Mouse (Mus musculus) layer of hippocampus, adult 11-12 months (tissue): Measurements from ENCODE around the gene Txndc9.
"Not testable (repeated sequence)": the region's sequence is repeated elsewhere in the genome, so short reads cannot be mapped to it uniquely, and the experiment has no call there.

ENCODE experiments used
- DNase-seq: peaks from one replicate; pipeline ENCODE4 v3.0.0; 2022; ENCODE audit warnings: low spot score

The Txndc9 gene

DNA sequence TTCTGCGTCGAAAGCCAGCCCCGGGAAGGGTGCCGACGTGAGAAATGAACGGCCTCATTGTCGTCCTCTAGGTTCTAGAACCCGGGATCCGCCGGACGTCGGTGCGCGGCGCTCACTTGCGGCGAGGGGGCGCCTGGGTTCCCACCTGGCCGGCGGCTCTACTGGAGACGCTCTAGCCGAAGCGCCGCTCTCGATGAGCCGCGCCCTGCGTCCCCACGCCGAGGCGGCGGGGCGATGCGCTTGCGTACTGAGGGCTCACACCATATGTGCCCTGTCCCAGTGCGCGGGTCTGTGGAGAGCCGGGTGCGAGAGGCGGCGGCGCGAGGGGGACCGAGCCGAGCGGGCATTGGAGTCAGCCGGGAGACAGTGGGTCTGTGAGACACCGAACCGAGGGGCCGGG is at the start of gene Txndc9, which contains the start of gene Eif5b:
Txndc9 (minus strand) TSS at position 27 of the 400 bp plus-strand sequence.
Eif5b (plus strand) TSS at position 144 of the 400 bp plus-strand sequence.
- peak; percentile 96 for DNase-seq

- no peak for DNase-seq
Observed at GRCm38 (mm10) chr1:38038898-38039297, 41.2 kb upstream of the Txndc9 start.

- peak; percentile 31 for DNase-seq
Observed at GRCm38 (mm10) chr1:38037375-38037774, 39.7 kb upstream of the Txndc9 start.

GRCm38 (mm10) chr1:38035521-38035920 is 37.8 kb upstream of the Txndc9 start:
- DNase-seq: no peak

DNA sequence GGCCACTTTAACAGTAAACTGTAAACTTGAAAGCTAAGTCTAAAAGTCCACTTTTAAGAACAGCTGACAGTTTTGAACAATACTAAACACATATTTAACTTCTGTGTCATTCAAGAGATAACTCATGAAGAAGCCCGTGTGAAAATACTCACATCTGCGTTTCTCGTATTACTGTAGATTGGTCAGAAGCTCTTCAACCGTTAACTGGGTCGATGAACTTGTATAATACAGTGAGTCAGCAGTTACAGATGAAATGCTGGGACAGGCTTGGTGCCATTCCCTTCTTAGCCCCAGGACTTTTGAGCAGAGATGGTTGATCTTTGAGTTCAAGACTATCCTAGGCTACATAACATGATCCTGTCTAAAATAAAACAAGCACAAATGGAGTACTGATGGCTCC is 33.7 kb upstream of the Txndc9 start:
- no peak for DNase-seq

DNA sequence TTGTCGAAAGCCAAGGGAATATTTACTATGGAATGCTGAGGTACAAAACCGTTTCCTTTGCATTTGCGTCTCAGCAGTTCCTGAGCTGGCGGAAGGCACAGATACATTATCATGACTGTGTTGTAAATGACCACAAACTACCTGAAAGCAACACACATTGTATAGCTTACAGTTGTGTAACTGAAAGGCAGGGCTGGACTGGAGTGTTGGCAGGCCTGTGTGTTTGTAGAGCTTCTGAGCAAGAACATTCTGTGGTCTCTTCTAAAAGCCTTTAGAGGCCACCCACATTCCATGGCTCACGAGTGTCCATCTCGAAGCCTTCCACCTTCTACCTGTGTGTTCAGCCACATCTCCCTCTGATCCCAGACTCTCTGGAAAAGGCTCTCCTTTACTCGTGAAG is 29.6 kb upstream of the Txndc9 start:
- DNase-seq: no peak

GRCm38 (mm10) chr1:38014551-38015203 is 17.0 kb upstream of the Txndc9 start:
- DNase-seq: no peak

GRCm38 (mm10) chr1:38012509-38012908 is 14.8 kb upstream of the Txndc9 start:
- no peak for DNase-seq

GRCm38 (mm10) chr1:38012104-38012503 is 14.4 kb upstream of the Txndc9 start:
- DNase-seq: peak; percentile 34

- DNase-seq: no peak
Observed at GRCm38 (mm10) chr1:38011647-38012046, 14.0 kb upstream of the Txndc9 start.

DNA sequence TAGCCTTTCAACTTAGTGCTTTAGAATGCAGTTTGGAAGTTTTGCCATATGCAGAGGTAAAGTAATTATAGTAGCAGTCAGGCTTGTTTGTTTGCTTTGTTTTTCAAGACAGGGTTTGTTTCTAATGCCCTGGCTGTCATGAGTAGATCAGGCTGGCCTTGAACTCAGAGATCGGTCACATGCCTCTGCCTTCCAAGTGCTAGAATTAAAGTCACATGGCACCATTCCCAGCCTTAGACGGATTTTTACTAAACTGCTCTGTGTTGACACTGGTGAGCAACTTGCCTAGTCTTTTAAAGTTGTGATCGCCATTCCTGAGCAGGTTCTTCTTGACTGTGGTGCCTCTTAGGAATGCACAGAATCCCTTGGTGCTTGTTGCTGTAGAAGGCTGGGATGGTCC is 9.0 kb upstream of the Txndc9 start:
- DNase-seq: no peak

DNA sequence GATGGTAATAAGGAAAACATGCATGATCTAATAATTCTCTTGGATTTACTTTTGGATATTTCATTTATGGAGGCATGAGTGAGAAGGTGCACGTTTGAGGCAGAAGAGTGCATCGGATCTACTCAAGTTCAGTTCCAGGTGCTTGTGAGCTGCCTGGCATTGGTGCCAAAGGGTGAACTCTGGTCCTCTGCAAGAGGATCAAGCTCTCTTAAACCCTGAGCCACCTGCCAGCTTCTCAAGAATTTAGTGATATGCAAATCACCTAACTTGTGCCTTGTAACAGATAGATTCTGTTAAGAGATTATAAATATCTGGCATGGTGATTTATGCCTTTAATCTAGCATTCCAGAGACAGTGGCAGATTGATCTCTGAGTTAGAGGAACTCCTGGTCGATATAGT is 5.4 kb upstream of the Txndc9 start:
- no peak for DNase-seq

GRCm38 (mm10) chr1:38001956-38002355 is 4.3 kb upstream of the Txndc9 start:
- DNase-seq: no peak

GRCm38 (mm10) chr1:38000844-38001243 is 3.2 kb upstream of the Txndc9 start:
- no peak for DNase-seq

DNA sequence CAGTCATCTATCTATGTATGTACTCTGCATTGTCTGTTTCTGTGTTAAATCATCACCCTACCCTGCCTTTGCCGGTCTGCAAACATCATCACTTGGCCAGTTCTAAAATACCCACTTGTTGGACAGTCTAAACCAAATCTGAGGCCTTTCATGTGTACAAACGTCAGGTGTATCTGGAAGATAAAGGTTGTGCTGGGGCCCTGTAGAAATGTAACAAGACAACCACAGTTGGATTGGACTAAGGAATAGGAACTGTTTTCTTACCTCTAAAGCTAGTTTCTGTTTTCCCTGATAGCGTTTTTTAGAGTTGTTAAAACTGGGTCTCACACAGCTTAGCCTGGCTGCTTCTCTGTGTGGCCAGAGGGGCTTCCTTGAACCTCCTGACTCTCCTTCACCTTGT is 1.9 kb upstream of the Txndc9 start:
- DNase-seq: no peak

- DNase-seq: no peak
Observed at GRCm38 (mm10) chr1:37998371-37999199, 892 bp upstream of the Txndc9 start.

GRCm38 (mm10) chr1:37996877-37997484 is 712 bp downstream of the Txndc9 start:
- peak; percentile 98 for DNase-seq

- no peak for DNase-seq
Observed at GRCm38 (mm10) chr1:37996226-37996625, 1.5 kb downstream of the Txndc9 start.

- no peak for DNase-seq
Observed at GRCm38 (mm10) chr1:37987856-37988255, 9.8 kb downstream of the Txndc9 start.

DNA sequence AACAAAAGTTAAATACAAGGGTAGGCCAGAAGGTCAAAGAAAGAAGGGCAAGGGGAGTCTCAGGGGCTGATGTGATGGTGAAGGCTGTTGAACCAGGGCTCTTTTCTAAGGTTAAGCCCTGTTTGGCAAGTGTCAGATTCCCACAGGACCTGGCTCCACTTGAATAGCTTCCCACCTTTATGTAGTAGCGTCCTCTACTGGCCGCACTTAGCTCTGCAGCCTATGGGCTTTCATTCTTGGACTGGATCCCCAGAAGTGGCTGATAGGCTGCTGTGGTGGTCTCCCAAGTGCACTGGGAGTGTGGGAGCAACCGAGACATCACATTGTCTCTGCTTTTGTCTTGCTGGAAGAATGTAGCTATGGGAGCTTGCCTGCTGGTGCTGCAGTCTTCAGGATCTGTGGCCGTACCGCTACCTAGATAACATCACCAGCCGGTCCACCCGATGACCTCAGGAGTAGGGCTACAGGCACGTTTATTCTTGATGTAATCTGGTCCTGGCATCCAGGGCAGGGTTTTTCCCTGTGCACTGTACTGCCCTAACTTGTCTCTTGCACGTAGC is 11.8 kb downstream of the Txndc9 start:
- DNase-seq: peak; percentile 50

GRCm38 (mm10) chr1:37984326-37984725 is 13.4 kb downstream of the Txndc9 start:
- DNase-seq: no peak

GRCm38 (mm10) chr1:37977303-37977702 is 20.4 kb downstream of the Txndc9 start:
- DNase-seq: no peak

DNA sequence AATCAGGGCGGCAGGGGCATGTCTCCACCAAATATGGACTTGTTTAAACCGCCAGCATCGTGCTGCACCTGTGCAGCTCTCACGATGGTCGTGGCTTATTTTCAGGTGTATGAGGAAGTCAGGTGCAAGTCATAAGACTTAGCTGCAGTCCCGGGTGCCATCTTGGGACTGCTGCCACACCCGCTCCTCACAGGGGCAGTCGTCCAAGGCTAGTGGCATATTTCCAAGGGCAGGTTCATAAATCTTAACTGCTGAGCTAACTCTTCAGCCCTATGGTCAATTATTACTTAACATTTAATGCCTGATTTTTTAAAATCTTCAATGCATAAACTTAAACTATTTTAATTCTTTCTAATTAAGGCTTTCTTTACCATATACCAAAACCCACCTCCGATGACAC is 21.0 kb downstream of the Txndc9 start:
- not testable (repeated sequence) for DNase-seq
